Mouse (Mus musculus) neutrophil, adult 5-6 weeks (primary cell): ENCODE data around the gene Mcm10. TPM values are rescaled to one million over a fixed set of nuclear protein-coding genes. Genes with fewer than 3 reads are reported as not detected.
"Not testable (repeated sequence)": the region's sequence is repeated elsewhere in the genome, so short reads cannot be mapped to it uniquely, and the experiment has no call there.

Experiments used
- ATAC-seq: fragments of 151-379, 151-347 bp; 2 replicates; pipeline ENCODE4 v1.8.0; 2017; ENCODE audit warnings: mild to moderate bottlenecking, moderate TSS enrichment; ENCODE audit not compliant: insufficient number of reproducible peaks, poor library complexity, low FRiP score, severe bottlenecking; ENCODE audit errors: extremely low read depth
- total RNA-seq: library from RNA; stranded (forward); fragments of 200-1000 nt; gene quantifications from 2 replicates; pipeline ENCODE4 v1.2.3, GENCODE M21; 2017

The Mcm10 gene
- total RNA-seq, 1 experiment from 2014 or later = 2.3 TPM

GRCm38 (mm10) chr2:4994436-4994835 is 18.2 kb downstream of the Mcm10 start:
- no peak for ATAC-seq

GRCm38 (mm10) chr2:4993584-4993983 is 19.0 kb downstream of the Mcm10 start:
- ATAC-seq = no peak

GRCm38 (mm10) chr2:4988826-4989424 is 23.7 kb downstream of the Mcm10 start:
- 0 out of 2 replicates have a peak, but pooled peaks have one; percentile 42 for ATAC-seq

- ATAC-seq = no peak
Observed at GRCm38 (mm10) chr2:4987388-4988180, 25.0 kb downstream of the Mcm10 start.

GRCm38 (mm10) chr2:4986798-4987197 is 25.8 kb downstream of the Mcm10 start:
- no peak for ATAC-seq

- no peak for ATAC-seq
Observed at GRCm38 (mm10) chr2:4985000-4985399, 27.6 kb downstream of the Mcm10 start.

- no peak for ATAC-seq
Observed at GRCm38 (mm10) chr2:4983987-4984386, 28.6 kb downstream of the Mcm10 start.

- ATAC-seq = no peak
Observed at GRCm38 (mm10) chr2:4978091-4978490, 34.5 kb downstream of the Mcm10 start.

GRCm38 (mm10) chr2:4975807-4976206 is 36.8 kb downstream of the Mcm10 start, which contains the start of gene Ucma:
Ucma (plus strand) TSS chr2:4976122.
- ATAC-seq = no peak

- ATAC-seq = no peak
Observed at GRCm38 (mm10) chr2:4969083-4969482, 43.5 kb downstream of the Mcm10 start.

- no peak for ATAC-seq
Observed at GRCm38 (mm10) chr2:4967806-4968205, 44.8 kb downstream of the Mcm10 start.

GRCm38 (mm10) chr2:4958039-4958438 is 54.6 kb downstream of the Mcm10 start:
- no peak for ATAC-seq

GRCm38 (mm10) chr2:4954216-4954760 is 58.3 kb downstream of the Mcm10 start:
- ATAC-seq = no peak

- ATAC-seq = 0 out of 2 replicates have a peak, but pooled peaks have one; percentile 6
Observed at GRCm38 (mm10) chr2:4950986-4951385, 61.6 kb downstream of the Mcm10 start.

GRCm38 (mm10) chr2:4949691-4950090 is 62.9 kb downstream of the Mcm10 start:
- not testable (repeated sequence) for ATAC-seq

- ATAC-seq = no peak
Observed at GRCm38 (mm10) chr2:4940861-4941260, 71.7 kb downstream of the Mcm10 start.
